Mouse (Mus musculus) lung, postnatal 0 days (tissue): ENCODE results near the gene Smpd1. TPM values are rescaled to one million over a fixed set of nuclear protein-coding genes. Genes with fewer than 3 reads are reported as not detected.

ENCODE experiments used
- ATAC-seq: fragments of 200-750 bp; cut with Nextera tagmentation; 2 replicates; pipeline ENCODE4 v1.8.0; 2017; ENCODE audit warnings: moderate library complexity
- DNase-seq: peaks from one replicate; pipeline ENCODE4 v3.0.0-alpha.2; 2016; ENCODE audit warnings: low spot score
- H3K27ac ChIP-seq: fragments of 300-500 bp; sonication (generic); 2 replicates; pipeline ENCODE4 v1.5.1; 2014; ENCODE audit warnings: antibody characterized with exemption, mild to moderate bottlenecking, low read length, mixed read lengths
- H3K27me3 ChIP-seq: fragments of 300-500 bp; sonication (generic); replicated peaks from 2 replicates; pipeline ENCODE4 v1.6.1; 2014; ENCODE audit warnings: low read length, mixed read lengths; ENCODE audit not compliant: insufficient read depth
- H3K36me3 ChIP-seq: fragments of 300-500 bp; sonication (generic); 2 replicates; pipeline ENCODE4 v1.6.1; 2014; ENCODE audit warnings: low read length, mixed read lengths; ENCODE audit not compliant: insufficient read depth
- H3K4me1 ChIP-seq: fragments of 300-500 bp; sonication (generic); 2 replicates; pipeline ENCODE4 v1.6.1; 2014; ENCODE audit warnings: antibody characterized with exemption, low read depth, low read length, mixed read lengths; ENCODE audit not compliant: insufficient read depth
- H3K4me2 ChIP-seq: fragments of 300-500 bp; sonication (generic); replicated peaks from 2 replicates; pipeline ENCODE4 v1.6.1; 2014; ENCODE audit warnings: low read depth, mild to moderate bottlenecking, low read length, moderate library complexity, mixed read lengths
- H3K4me3 ChIP-seq: fragments of 300-500 bp; sonication (generic); 2 replicates; pipeline ENCODE4 v1.5.1; 2014; ENCODE audit warnings: low read depth, low read length
- H3K9ac ChIP-seq: fragments of 300-500 bp; sonication (generic); replicated peaks from 2 replicates; pipeline ENCODE4 v1.6.1; 2014; ENCODE audit warnings: low read depth, mild to moderate bottlenecking
- H3K9me3 ChIP-seq: fragments of 300-500 bp; sonication (generic); 2 replicates; pipeline ENCODE4 v1.6.1; 2016; ENCODE audit warnings: low read length, mixed read lengths
- CTCF ChIP-seq: IDR thresholded peaks from 2 replicates; pipeline ENCODE4 v1.5.1; 2016; ENCODE audit warnings: antibody characterized with exemption, mild to moderate bottlenecking
- EP300 ChIP-seq: IDR thresholded peaks from 2 replicates; pipeline ENCODE4 v1.6.1; 2016; ENCODE audit warnings: antibody characterized with exemption, mild to moderate bottlenecking, control low read depth
- WGBS: fragments of 180-500 bp; shearing (Covaris S2); extraction: QIAGEN DNeasy Blood & Tissue Kit; methylation state at CpG from one replicate; pipeline ENCODE4 v1.1.7; 2014; 5-methylcytosine and 5-hydroxymethylcytosine counted together
- polyA plus RNA-seq: library from polyadenylated mRNA; unstranded; fragments of >200 nt; fragmentation: Nextera tagmentation; extraction: Ambion mirVana; gene quantifications from 2 replicates; pipeline ENCODE4 v1.2.1, GENCODE M21; 2015

The Smpd1 gene
- polyA plus RNA-seq, 1 experiment from 2014 or later = 57.1 TPM

- Histone ChIP-seq H3K27ac (no peak overlapping the region), H3K4me3 (no peak overlapping the region), H3K27me3 (no peaks in the 10 kb centered on the region), H3K9ac (no peak overlapping the region), H3K4me2 (no peak overlapping the region), H3K4me1 (no peaks in the 10 kb centered on the region), H3K36me3 (no peaks in the 10 kb centered on the region), H3K9me3 (no peaks in the 10 kb centered on the region)
- 69% methylated on average over 4 of the region's 4 CpGs for WGBS
- TF ChIP-seq EP300 = no peak
- TF ChIP-seq CTCF = no peak
- no peak for DNase-seq
- ATAC-seq = no peak
Measured at GRCm38 (mm10) chr7:105528094-105528493, 26.1 kb upstream of the Smpd1 start.

- H3K9me3 ChIP-seq = no peaks in the 10 kb centered on the region
- H3K4me2 ChIP-seq = no peak overlapping the region
- DNase-seq (peak; percentile 59), ATAC-seq (peak; percentile 32; the same call in 1 of the 2 replicates)
- H3K4me1 ChIP-seq = no peaks in the 10 kb centered on the region
- no peaks in the 10 kb centered on the region for H3K27me3 ChIP-seq
- H3K9ac ChIP-seq = no peak overlapping the region
- WGBS = 58% methylated on average over 3 of the region's 3 CpGs
- no peaks in the 10 kb centered on the region for H3K36me3 ChIP-seq
- no peak overlapping the region for H3K27ac ChIP-seq
- TF ChIP-seq CTCF (peak; percentile 54), EP300 (no peak)
- no peak overlapping the region for H3K4me3 ChIP-seq
Measured at GRCm38 (mm10) chr7:105534162-105534561, 20.0 kb upstream of the Smpd1 start.

- H3K4me1 ChIP-seq = no peaks in the 10 kb centered on the region
- no peaks in the 10 kb centered on the region for H3K36me3 ChIP-seq
- no peak overlapping the region for H3K4me3 ChIP-seq
- H3K27ac ChIP-seq = no peak overlapping the region
- ATAC-seq = no peak
- H3K4me2 ChIP-seq = no peak overlapping the region
- H3K27me3 ChIP-seq = no peaks in the 10 kb centered on the region
- H3K9me3 ChIP-seq = no peaks in the 10 kb centered on the region
- WGBS = 66% methylated on average over 8 of the region's 8 CpGs
- no peak overlapping the region for H3K9ac ChIP-seq
- no peak for TF ChIP-seq EP300
- no peak for TF ChIP-seq CTCF
- DNase-seq = no peak
Measured at GRCm38 (mm10) chr7:105545986-105546385, 8.2 kb upstream of the Smpd1 start.

GRCm38 (mm10) chr7:105547970-105548369 is 6.2 kb upstream of the Smpd1 start:
- Histone ChIP-seq H3K9ac (no peak overlapping the region), H3K27me3 (no peaks in the 10 kb centered on the region), H3K9me3 (no peaks in the 10 kb centered on the region), H3K36me3 (no peaks in the 10 kb centered on the region), H3K4me1 (no peaks in the 10 kb centered on the region), H3K27ac (no peak overlapping the region), H3K4me3 (no peak overlapping the region), H3K4me2 (no peak overlapping the region)
- DNase-seq (peak; percentile 23), ATAC-seq (peak; percentile 62)
- no peak for TF ChIP-seq EP300
- TF ChIP-seq CTCF = no peak
- WGBS = 49% methylated on average over 7 of the region's 7 CpGs

- no peaks in the 10 kb centered on the region for H3K36me3 ChIP-seq
- DNase-seq (peak; percentile 62), ATAC-seq (0 out of 2 replicates have a peak, but pooled peaks have one; percentile 32)
- H3K9me3 ChIP-seq = no peaks in the 10 kb centered on the region
- no peak for TF ChIP-seq EP300
- peak; percentile 72 for TF ChIP-seq CTCF
- 32% methylated on average over 6 of the region's 6 CpGs for WGBS
- H3K27me3 ChIP-seq = no peaks in the 10 kb centered on the region
- H3K4me3 ChIP-seq = no peak overlapping the region
- no peak overlapping the region for H3K9ac ChIP-seq
- no peak overlapping the region for H3K4me2 ChIP-seq
- H3K27ac ChIP-seq = no peak overlapping the region
- H3K4me1 ChIP-seq = no peaks in the 10 kb centered on the region
Measured at GRCm38 (mm10) chr7:105549035-105549434, 5.1 kb upstream of the Smpd1 start.

- no peak for TF ChIP-seq CTCF
- 0 out of 2 replicates have a peak, but pooled peaks have one; percentile 39 for TF ChIP-seq EP300
- Histone ChIP-seq H3K4me2 (peak overlapping the region; percentile 83), H3K27me3 (no peaks in the 10 kb centered on the region), H3K27ac (no peak overlapping the region; the same call in 1 of the 2 replicates), H3K4me3 (peak overlapping the region; percentile 67), H3K36me3 (0 out of 2 replicates have a peak, but pooled peaks cover 3% of the 10 kb centered on the region), H3K9ac (peak overlapping the region; percentile 65; the same call in 1 of the 2 replicates), H3K9me3 (no peaks in the 10 kb centered on the region), H3K4me1 (peaks cover 10% of the 10 kb centered on the region; the same call in 1 of the 2 replicates)
- WGBS = 32% methylated on average over 26 of the region's 27 CpGs
- no peak for ATAC-seq
- no peak for DNase-seq
Measured at GRCm38 (mm10) chr7:105553456-105554211, 526 bp upstream of the Smpd1 start.
